Mouse (Mus musculus) heart, embryonic 13.5 days (tissue): ENCODE results near the gene Igf1r. TPM values are rescaled to one million over a fixed set of nuclear protein-coding genes. Genes with fewer than 3 reads are reported as not detected.

Experiments used
- ATAC-seq: fragments of 200-750 bp; cut with Nextera tagmentation; 2 replicates; pipeline ENCODE4 v1.8.0; 2017; ENCODE audit warnings: moderate TSS enrichment; ENCODE audit not compliant: insufficient number of reproducible peaks, low FRiP score, low TSS enrichment; ENCODE audit errors: extremely low read depth
- H3K27ac ChIP-seq: fragments of 300-500 bp; sonication (generic); replicated peaks from 2 replicates; pipeline ENCODE4 v1.5.1; 2015; ENCODE audit warnings: moderate library complexity, mild to moderate bottlenecking, inconsistent platforms
- H3K27me3 ChIP-seq: fragments of 300-500 bp; sonication (generic); replicated peaks from 2 replicates; pipeline ENCODE4 v1.6.1; 2015; ENCODE audit warnings: mild to moderate bottlenecking, inconsistent platforms
- H3K36me3 ChIP-seq: fragments of 300-500 bp; sonication (generic); 2 replicates; pipeline ENCODE4 v1.6.1; 2015; ENCODE audit warnings: mild to moderate bottlenecking, inconsistent platforms
- H3K4me1 ChIP-seq: fragments of 300-500 bp; sonication (generic); 2 replicates; pipeline ENCODE4 v1.6.1; 2015; ENCODE audit warnings: inconsistent platforms
- H3K4me2 ChIP-seq: fragments of 300-500 bp; sonication (generic); 2 replicates; pipeline ENCODE4 v1.6.1; 2015; ENCODE audit warnings: inconsistent platforms, mild to moderate bottlenecking, moderate library complexity
- H3K4me3 ChIP-seq: fragments of 300-500 bp; sonication (generic); 2 replicates; pipeline ENCODE4 v1.5.1; 2015; ENCODE audit warnings: moderate library complexity, mild to moderate bottlenecking, inconsistent platforms
- H3K9ac ChIP-seq: fragments of 300-500 bp; sonication (generic); 2 replicates; pipeline ENCODE4 v1.6.1; 2015; ENCODE audit warnings: inconsistent platforms, mild to moderate bottlenecking, moderate library complexity
- H3K9me3 ChIP-seq: fragments of 300-500 bp; sonication (generic); 2 replicates; pipeline ENCODE4 v1.6.1; 2016; ENCODE audit warnings: inconsistent platforms
- WGBS: fragments of 180-500 bp; shearing (Covaris S2); methylation state at CpG from one replicate; pipeline ENCODE4 v1.1.7; 2015; ENCODE audit warnings: mixed read lengths; 5-methylcytosine and 5-hydroxymethylcytosine counted together
- polyA plus RNA-seq: library from polyadenylated mRNA; unstranded; fragments of >200 nt; fragmentation: Nextera tagmentation; extraction: Ambion mirVana; gene quantifications from 2 replicates; pipeline ENCODE4 v1.2.1, GENCODE M21; 2015

Igf1r gene
- polyA plus RNA-seq, 1 experiment from 2014 or later = 15.0 TPM

GRCm38 (mm10) chr7:68136056-68136455 is 183.4 kb downstream of the Igf1r start:
- WGBS = 78% methylated on average over 10 of the region's 10 CpGs
- no peak for ATAC-seq
- H3K36me3 ChIP-seq = no peaks in the 10 kb centered on the region
- no peaks in the 10 kb centered on the region for H3K27me3 ChIP-seq
- H3K4me3 ChIP-seq = no peak overlapping the region
- peaks cover 71% of the 10 kb centered on the region for H3K4me1 ChIP-seq
- no peaks in the 10 kb centered on the region for H3K9me3 ChIP-seq
- no peak overlapping the region for H3K9ac ChIP-seq
- no peak overlapping the region for H3K27ac ChIP-seq
- no peak overlapping the region for H3K4me2 ChIP-seq

- WGBS = 35% methylated on average over 2 of the region's 2 CpGs
- H3K27me3 ChIP-seq = no peaks in the 10 kb centered on the region
- H3K36me3 ChIP-seq = no peaks in the 10 kb centered on the region
- H3K27ac ChIP-seq = peak overlapping the region; percentile 60
- H3K9me3 ChIP-seq = no peaks in the 10 kb centered on the region
- no peak for ATAC-seq
- H3K4me3 ChIP-seq = no peak overlapping the region
- peaks cover 61% of the 10 kb centered on the region for H3K4me1 ChIP-seq
- H3K4me2 ChIP-seq = peak overlapping the region; percentile 27; the same call in 1 of the 2 replicates
- H3K9ac ChIP-seq = 0 out of 2 replicates have a peak overlapping the region, but pooled peaks have one; percentile 16
Observed at GRCm38 (mm10) chr7:68139384-68139783, 186.8 kb downstream of the Igf1r start.

GRCm38 (mm10) chr7:68140041-68140807 is 187.6 kb downstream of the Igf1r start:
- no peak overlapping the region for H3K9ac ChIP-seq
- 48% methylated on average over 11 of the region's 11 CpGs for WGBS
- no peak for ATAC-seq
- H3K4me2 ChIP-seq = peak overlapping the region; percentile 27
- H3K4me3 ChIP-seq = no peak overlapping the region
- no peaks in the 10 kb centered on the region for H3K36me3 ChIP-seq
- H3K27me3 ChIP-seq = no peaks in the 10 kb centered on the region
- no peaks in the 10 kb centered on the region for H3K9me3 ChIP-seq
- H3K4me1 ChIP-seq = peaks cover 64% of the 10 kb centered on the region
- peak overlapping the region; percentile 60 for H3K27ac ChIP-seq

GRCm38 (mm10) chr7:68144266-68144665 is 191.6 kb downstream of the Igf1r start:
- Histone ChIP-seq H3K9me3 (no peaks in the 10 kb centered on the region), H3K4me1 (peaks cover 75% of the 10 kb centered on the region), H3K4me2 (no peak overlapping the region), H3K27ac (peak overlapping the region; percentile 61), H3K4me3 (no peak overlapping the region), H3K27me3 (no peaks in the 10 kb centered on the region), H3K36me3 (no peaks in the 10 kb centered on the region), H3K9ac (peak overlapping the region; percentile 16; the same call in 1 of the 2 replicates)
- no peak for ATAC-seq
- WGBS = 45% methylated on average over 6 of the region's 6 CpGs

- Histone ChIP-seq H3K4me1 (peaks cover 86% of the 10 kb centered on the region), H3K4me2 (no peak overlapping the region), H3K27ac (no peak overlapping the region), H3K36me3 (no peaks in the 10 kb centered on the region), H3K27me3 (no peaks in the 10 kb centered on the region), H3K4me3 (no peak overlapping the region), H3K9me3 (no peaks in the 10 kb centered on the region), H3K9ac (0 out of 2 replicates have a peak overlapping the region, but pooled peaks have one; percentile 19)
- ATAC-seq = no peak
- WGBS = 75% methylated on average over 20 of the region's 20 CpGs
Observed at GRCm38 (mm10) chr7:68148297-68149048, 195.8 kb downstream of the Igf1r start.

GRCm38 (mm10) chr7:68151892-68152291 is 199.3 kb downstream of the Igf1r start:
- no peak for ATAC-seq
- no peaks in the 10 kb centered on the region for H3K9me3 ChIP-seq
- no peak overlapping the region for H3K4me2 ChIP-seq
- H3K4me3 ChIP-seq = no peak overlapping the region
- H3K9ac ChIP-seq = peak overlapping the region; percentile 30
- WGBS = 20% methylated on average over 5 of the region's 5 CpGs
- no peaks in the 10 kb centered on the region for H3K27me3 ChIP-seq
- no peaks in the 10 kb centered on the region for H3K36me3 ChIP-seq
- peak overlapping the region; percentile 93 for H3K27ac ChIP-seq
- peaks cover 91% of the 10 kb centered on the region for H3K4me1 ChIP-seq

DNA sequence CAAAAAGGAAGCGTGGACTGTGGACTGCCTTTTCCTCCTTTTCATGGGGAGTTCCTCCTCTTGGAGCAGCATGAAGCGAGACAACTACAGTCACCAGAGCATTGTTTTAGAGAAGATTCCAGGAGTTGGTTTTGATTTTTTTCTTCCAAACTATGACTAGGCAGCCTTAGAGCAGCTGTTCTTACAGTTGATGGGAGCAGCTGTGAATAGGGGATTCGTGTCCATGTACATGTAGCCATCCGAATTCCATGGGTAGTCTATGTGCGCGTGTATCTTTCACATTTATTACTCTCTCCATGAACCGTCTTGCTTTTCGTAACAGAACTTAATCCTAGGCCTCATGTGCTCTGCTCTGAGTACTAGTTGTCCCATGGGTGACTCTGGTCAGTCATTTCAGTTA is 199.8 kb downstream of the Igf1r start:
- H3K27ac ChIP-seq = peak overlapping the region; percentile 93
- 90% methylated on average over 8 of the region's 8 CpGs for WGBS
- no peaks in the 10 kb centered on the region for H3K9me3 ChIP-seq
- H3K9ac ChIP-seq = peak overlapping the region; percentile 68
- ATAC-seq = no peak
- no peaks in the 10 kb centered on the region for H3K27me3 ChIP-seq
- H3K4me3 ChIP-seq = no peak overlapping the region
- no peak overlapping the region for H3K4me2 ChIP-seq
- H3K4me1 ChIP-seq = peaks cover 94% of the 10 kb centered on the region
- no peaks in the 10 kb centered on the region for H3K36me3 ChIP-seq

- WGBS = 46% methylated on average over 8 of the region's 8 CpGs
Observed at GRCm38 (mm10) chr7:68153269-68153668, 200.6 kb downstream of the Igf1r start.

GRCm38 (mm10) chr7:68154588-68154987 is 202.0 kb downstream of the Igf1r start:
- H3K9me3 ChIP-seq = no peaks in the 10 kb centered on the region
- 33% methylated on average over 7 of the region's 7 CpGs for WGBS
- ATAC-seq = no peak

More at GRCm38 (mm10) chr7:68153269-68153668, 200.6 kb downstream of the Igf1r start:
- Histone ChIP-seq H3K4me3 (0 out of 2 replicates have a peak overlapping the region, but pooled peaks have one; percentile 16), H3K27me3 (no peaks in the 10 kb centered on the region), H3K9ac (peak overlapping the region; percentile 76), H3K4me1 (peaks cover 85% of the 10 kb centered on the region), H3K27ac (peak overlapping the region; percentile 93), H3K9me3 (no peaks in the 10 kb centered on the region), H3K4me2 (peak overlapping the region; percentile 55), H3K36me3 (no peaks in the 10 kb centered on the region)
- no peak for ATAC-seq

GRCm38 (mm10) chr7:68160094-68160791 is 207.6 kb downstream of the Igf1r start:
- 61% methylated on average over 13 of the region's 13 CpGs for WGBS
- 0 out of 2 replicates have a peak overlapping the region, but pooled peaks have one; percentile 16 for H3K9ac ChIP-seq
- peaks cover 6% of the 10 kb centered on the region for H3K36me3 ChIP-seq
- 0 out of 2 replicates have a peak overlapping the region, but pooled peaks have one; percentile 28 for H3K27ac ChIP-seq
- no peak overlapping the region for H3K4me3 ChIP-seq
- H3K9me3 ChIP-seq = no peaks in the 10 kb centered on the region
- no peak overlapping the region for H3K4me2 ChIP-seq
- peaks cover 56% of the 10 kb centered on the region for H3K4me1 ChIP-seq
- ATAC-seq = no peak
- H3K27me3 ChIP-seq = no peaks in the 10 kb centered on the region

More at GRCm38 (mm10) chr7:68154588-68154987, 202.0 kb downstream of the Igf1r start:
- Histone ChIP-seq H3K4me3 (no peak overlapping the region), H3K27me3 (no peaks in the 10 kb centered on the region), H3K4me1 (peaks cover 77% of the 10 kb centered on the region), H3K36me3 (no peaks in the 10 kb centered on the region), H3K9ac (peak overlapping the region; percentile 76), H3K27ac (peak overlapping the region; percentile 93), H3K4me2 (peak overlapping the region; percentile 32)

GRCm38 (mm10) chr7:68164074-68164473 is 211.4 kb downstream of the Igf1r start:
- Histone ChIP-seq H3K36me3 (peaks cover 15% of the 10 kb centered on the region), H3K9ac (no peak overlapping the region), H3K4me1 (peaks cover 40% of the 10 kb centered on the region), H3K4me3 (no peak overlapping the region), H3K4me2 (no peak overlapping the region), H3K27ac (no peak overlapping the region), H3K27me3 (no peaks in the 10 kb centered on the region), H3K9me3 (no peaks in the 10 kb centered on the region)
- WGBS = 41% methylated on average over 3 of the region's 3 CpGs
- ATAC-seq = no peak
